Mouse (Mus musculus) brain, embryonic 14.5 days (tissue): ENCODE data around the gene Dixdc1.

Source experiments
- CTCF ChIP-seq: fragments of 200-500 bp; IDR thresholded peaks from 2 replicates; pipeline ENCODE4 v1.5.1; 2012; ENCODE audit warnings: inconsistent platforms, mild to moderate bottlenecking, moderate library complexity, borderline replicate concordance; ENCODE audit not compliant: insufficient read depth, insufficient read length; ENCODE audit errors: extremely low read depth
- POLR2A ChIP-seq: fragments of 200-500 bp; IDR thresholded peaks from 2 replicates; pipeline ENCODE4 v1.6.1; 2012; ENCODE audit warnings: mild to moderate bottlenecking, inconsistent platforms, borderline replicate concordance; ENCODE audit not compliant: poor library complexity, insufficient read depth, insufficient read length, severe bottlenecking; ENCODE audit errors: extremely low read depth

DNA sequence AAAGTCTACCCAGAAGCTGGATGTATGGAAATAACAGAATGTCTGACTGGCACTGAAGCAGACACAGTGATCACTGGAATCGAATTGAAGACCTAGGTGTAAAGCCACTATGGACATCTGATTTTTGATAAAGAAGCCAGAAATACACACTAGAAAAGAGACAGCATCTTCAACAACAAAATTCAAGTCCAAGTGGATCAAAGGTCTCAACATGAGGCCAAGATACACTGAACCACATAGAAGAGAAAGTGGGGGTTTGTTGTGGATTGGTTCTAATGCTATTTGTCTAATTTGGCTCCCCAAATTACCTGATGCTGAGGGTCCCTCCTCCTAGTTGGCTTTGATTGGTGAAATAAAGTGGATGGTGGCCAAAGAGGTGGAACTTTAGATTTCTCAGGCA lies 59.9 kb downstream of the Dixdc1 start:
- TF ChIP-seq POLR2A (no peak), CTCF (no peak)
